Mouse (Mus musculus) megakaryocyte, embryonic 14.5 days (primary cell): Measurements from ENCODE around the gene Pgf.

Experiments used
- FLI1 ChIP-seq: IDR thresholded peaks from 2 replicates; pipeline ENCODE4 v1.6.1; 2012; ENCODE audit warnings: low read length, inconsistent platforms, mixed read lengths
- GATA1 ChIP-seq: IDR thresholded peaks from 3 replicates; pipeline ENCODE4 v1.6.1; 2012; ENCODE audit warnings: mixed read lengths, low read length, inconsistent platforms, borderline replicate concordance

- TF ChIP-seq FLI1 (no peak), GATA1 (no peak)
Measured at GRCm38 (mm10) chr12:85219905-85220290, 42.3 kb upstream of the Pgf start.
